Mouse (Mus musculus) bone marrow, adult 2 months (tissue): Measurements from ENCODE around the gene Mrpl48.

Experiments
- CTCF ChIP-seq: fragments of 200-500 bp; IDR thresholded peaks from 2 replicates; pipeline ENCODE4 v1.5.1; 2011; ENCODE audit warnings: low read length, control low read depth; ENCODE audit not compliant: control insufficient read depth, insufficient read depth
- POLR2A ChIP-seq: fragments of 200-500 bp; IDR thresholded peaks from 2 replicates; pipeline ENCODE4 v1.6.1; 2011; ENCODE audit warnings: low read depth, mild to moderate bottlenecking, control low read depth, low read length, borderline replicate concordance; ENCODE audit not compliant: control insufficient read depth

DNA sequence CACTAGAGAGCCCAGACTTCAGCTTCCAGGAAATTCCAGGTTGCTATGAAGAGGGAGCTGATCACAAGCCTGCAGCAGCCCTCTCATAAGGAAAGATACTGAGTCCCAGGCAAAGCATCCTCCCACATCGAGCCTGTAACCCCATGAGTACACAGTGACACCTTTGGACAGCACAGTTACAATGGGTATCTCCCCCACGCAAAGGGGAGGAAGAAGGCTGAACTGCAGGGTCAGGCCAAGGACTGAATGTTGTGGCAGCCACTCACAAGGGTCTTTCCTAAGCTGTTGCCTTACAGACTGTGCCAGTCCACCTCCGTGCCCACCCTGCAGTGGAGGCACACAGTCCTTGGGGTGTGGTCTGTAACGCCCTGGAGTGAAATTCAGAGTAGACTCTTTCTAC is 101.6 kb downstream of the Mrpl48 start:
- TF ChIP-seq CTCF = no peak
- no peak for TF ChIP-seq POLR2A
